Mouse (Mus musculus) cerebellum, adult 9-11 months (tissue): ENCODE measurements around the gene Nacc2.
A peak's percentile ranks its signal among the peaks of the same experiment; 100 is the strongest.

Experiments
- DNase-seq: peaks from one replicate; pipeline ENCODE4 v3.0.0; 2022

The Nacc2 gene

GRCm38 (mm10) chr2:26123079-26123648, at the start of gene Nacc2:
TSS of gene Nacc2 (minus strand) at chr2:26123220.
- peak; percentile 73 for DNase-seq

- DNase-seq, result no peak
Measured at GRCm38 (mm10) chr2:26172166-26172565, 49.1 kb upstream of the Nacc2 start.

DNA sequence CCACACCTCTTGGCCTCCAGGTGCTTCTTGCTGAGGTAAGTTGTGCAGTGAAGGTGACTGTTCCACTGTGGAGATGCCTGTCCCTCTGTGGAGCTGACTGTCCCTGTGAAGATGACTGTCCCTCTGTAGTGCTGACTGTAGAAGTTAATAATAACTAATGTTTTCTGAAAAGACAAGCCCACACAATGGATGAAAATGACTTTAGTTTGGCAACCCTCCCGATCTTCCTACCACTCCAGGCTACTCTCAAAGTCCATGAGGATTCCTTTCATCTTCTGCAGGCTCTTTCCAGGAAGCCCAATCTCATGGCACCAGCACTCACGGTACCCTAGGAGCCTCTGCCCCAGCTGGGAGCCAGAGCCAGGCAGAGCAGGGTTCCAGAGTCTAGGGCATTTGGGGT, 47.4 kb upstream of the Nacc2 start:
- DNase-seq, result no peak

DNA sequence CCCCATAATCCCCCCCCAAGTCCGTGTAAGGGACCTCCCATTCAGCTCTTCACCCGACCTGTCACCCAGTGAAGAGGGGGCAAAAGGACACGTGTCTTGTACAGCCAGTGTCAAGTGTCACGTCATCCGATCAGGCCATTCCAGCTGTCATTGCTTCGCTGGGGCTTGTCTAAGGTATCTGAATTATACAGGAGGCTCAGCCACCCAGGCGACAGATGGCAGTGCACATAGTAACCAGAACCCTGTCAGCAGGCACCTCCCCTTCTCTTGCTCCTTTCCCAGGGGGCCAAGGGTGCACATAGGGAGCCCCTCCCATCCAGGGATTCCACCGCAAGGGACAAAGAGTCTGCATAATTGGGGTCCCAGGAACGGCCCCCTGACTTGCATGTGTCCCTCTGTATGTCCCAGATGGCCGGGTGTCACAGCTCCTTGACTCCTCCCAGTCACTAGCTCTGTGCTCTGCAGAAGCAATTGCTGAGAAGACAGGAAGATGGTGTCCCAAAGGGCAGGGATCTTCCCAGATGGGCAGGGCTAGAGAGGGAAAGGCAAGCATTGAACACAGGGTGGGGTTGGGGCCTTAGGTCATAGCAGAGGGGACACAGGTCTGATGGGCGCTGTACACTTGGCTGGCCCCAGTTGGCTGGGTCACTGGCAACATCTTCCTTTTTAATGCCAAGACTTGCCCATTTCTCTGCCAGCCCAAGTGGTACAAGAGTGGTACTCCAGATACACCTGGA, 46.0 kb upstream of the Nacc2 start:
- DNase-seq, result no peak

DNA sequence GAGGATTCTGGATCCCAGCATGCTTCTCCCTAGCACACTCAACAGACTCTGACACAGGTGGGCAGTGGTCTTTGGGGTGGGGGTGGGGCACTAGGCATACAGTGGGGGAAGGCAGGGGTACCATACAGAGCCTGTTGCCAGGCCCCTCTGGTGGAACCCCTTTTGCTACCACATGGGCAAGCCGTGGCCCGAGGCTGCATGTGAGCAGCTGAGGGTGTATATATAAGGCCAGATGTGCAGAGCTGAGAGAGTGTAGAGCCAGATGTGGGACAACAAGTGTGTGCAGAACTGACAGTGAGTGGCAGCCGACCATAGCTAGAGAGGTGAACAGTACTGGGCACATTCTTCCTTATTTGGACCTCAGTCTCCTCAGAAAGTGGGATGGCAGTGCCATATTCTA, 43.9 kb upstream of the Nacc2 start:
- no peak for DNase-seq

- DNase-seq, result no peak
Measured at GRCm38 (mm10) chr2:26158064-26158463, 35.0 kb upstream of the Nacc2 start.

- no peak for DNase-seq
Measured at GRCm38 (mm10) chr2:26156191-26156977, 33.4 kb upstream of the Nacc2 start.

DNA sequence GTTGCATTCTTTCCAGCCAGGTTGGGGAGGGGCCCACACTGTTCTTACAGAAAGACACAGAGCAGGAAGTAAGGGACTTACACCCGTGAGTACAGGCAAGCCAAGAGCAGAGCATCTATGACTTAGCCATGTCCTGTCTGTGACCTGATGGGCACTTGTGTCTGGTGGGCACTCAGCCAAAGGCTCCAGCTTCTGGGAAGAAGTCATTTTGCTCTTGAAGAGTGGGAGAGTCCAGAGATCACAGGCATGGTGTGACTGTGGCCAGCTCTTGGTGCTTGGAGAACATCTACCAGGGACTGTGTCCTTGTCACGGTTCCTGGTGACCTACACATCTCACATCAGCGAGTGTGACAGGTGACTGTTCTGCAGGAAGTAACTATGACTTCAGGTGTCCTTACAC, 32.7 kb upstream of the Nacc2 start:
- DNase-seq, result no peak

DNA sequence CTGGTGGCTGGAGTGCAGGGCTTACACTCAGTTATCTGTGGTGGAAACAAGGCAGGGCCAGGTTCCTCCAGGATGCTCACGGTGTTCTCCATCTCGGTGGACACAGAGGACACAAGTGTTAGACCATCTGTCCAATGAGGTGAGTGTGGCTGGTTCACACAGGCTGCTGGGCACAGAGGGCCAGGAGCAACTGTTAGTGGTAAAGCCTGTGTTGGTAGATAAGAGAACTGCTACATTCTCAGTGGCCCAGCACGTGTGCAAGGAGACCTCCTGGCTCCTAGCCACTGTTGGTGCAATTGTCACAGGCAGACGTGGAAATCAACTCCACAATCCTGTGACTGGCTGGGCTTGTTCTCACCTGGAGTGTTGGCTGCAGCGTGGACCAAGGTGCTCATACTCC, 31.6 kb upstream of the Nacc2 start:
- no peak for DNase-seq

- DNase-seq, result peak; percentile 72
Measured at GRCm38 (mm10) chr2:26153909-26154340, 30.9 kb upstream of the Nacc2 start.

- peak; percentile 52 for DNase-seq
Measured at GRCm38 (mm10) chr2:26153295-26153694, 30.3 kb upstream of the Nacc2 start.

DNA sequence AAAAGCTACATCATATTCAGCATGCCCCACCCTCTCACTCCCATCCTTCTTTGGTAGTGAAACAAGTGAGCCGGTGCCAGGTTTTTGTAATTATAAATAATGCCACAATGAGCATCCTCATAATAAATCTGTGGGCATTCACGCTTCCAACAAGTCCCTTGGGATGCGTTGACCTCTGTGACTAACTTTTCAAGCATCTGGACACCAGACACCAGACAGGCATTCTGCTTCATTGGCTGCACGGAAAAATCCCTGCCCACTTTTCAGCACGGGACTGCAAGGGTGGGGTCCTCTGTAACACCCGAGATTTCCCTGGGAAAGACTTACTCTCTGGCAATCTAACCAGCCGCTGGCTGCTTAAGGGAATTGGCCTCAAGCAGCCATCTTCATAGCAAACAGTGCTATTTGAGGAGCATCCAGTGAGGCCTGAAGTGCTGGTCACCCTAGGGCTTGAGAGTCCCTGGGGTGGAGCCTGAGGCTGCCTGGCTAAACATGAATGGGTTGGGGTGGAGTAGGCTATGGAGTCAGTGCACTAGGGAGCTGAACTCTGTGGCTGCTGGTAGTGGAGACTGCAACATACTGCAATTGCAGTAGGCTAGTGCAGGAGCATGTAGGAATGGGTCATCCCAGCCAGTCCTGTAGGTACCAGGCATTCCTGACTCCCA, 24.8 kb upstream of the Nacc2 start:
- no peak for DNase-seq

- DNase-seq, result peak; percentile 91
Measured at GRCm38 (mm10) chr2:26146337-26147042, 23.5 kb upstream of the Nacc2 start.

DNA sequence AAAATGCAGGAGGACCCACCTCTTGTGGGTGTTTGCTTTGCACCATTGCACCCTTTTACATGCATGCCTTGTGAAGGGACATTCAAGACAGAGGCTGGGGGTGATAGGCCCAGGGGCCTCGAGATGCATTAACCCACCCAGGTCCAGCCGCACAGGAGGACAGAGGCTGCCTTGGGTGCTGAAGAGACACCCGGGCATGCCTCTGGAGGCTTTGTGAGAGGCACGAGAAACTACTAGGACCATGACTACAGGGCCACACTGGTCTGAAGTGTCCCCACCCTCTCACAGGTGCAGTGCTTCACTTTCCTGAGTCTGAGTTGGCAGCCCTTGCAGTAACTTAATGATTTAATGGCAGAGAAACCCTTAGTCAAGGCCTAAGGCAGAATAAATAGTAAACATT, 22.1 kb upstream of the Nacc2 start:
- no peak for DNase-seq

DNA sequence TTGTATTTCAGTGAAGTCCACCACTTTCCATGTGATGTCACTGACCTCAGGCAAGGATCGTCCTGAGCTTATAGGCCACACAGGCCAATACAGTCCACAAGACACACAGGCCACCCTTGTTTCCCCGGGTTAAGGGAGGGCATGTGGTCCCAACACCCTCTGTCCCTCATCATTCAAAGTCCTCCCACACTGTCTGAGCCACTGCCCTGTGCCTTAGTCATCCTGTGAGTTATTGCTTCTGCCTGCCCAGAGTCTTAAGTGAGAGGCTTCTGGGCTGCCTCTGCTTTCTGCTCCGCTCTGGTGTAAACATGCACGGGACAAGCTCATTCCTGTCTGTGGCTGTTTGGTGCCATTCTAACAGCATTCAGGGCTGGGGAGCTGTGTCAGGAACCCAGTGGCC, 21.3 kb upstream of the Nacc2 start:
- no peak for DNase-seq

GRCm38 (mm10) chr2:26143556-26143955, 20.5 kb upstream of the Nacc2 start:
- DNase-seq, result peak; percentile 93

DNA sequence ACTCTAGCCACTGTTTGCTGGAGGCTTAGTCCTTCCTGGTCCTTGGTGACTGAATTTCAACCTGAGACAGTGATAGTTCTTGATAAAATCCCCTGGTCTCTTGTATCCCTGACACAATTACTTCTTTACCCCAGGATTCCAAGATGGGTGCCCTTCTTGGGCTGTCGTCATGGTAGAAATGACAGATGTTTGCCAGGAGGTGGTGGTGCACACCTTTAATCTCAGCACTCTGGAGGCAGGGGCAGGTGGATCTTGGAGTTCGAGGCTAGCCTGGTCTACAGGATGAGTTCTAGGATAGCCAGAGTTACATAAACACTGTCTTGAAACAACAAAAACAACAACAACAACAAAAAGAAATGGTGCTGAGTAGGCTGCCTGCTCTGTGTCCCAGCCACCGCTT, 20.0 kb upstream of the Nacc2 start:
- peak; percentile 50 for DNase-seq

GRCm38 (mm10) chr2:26141893-26142635, 19.0 kb upstream of the Nacc2 start:
- peak; percentile 75 for DNase-seq

DNA sequence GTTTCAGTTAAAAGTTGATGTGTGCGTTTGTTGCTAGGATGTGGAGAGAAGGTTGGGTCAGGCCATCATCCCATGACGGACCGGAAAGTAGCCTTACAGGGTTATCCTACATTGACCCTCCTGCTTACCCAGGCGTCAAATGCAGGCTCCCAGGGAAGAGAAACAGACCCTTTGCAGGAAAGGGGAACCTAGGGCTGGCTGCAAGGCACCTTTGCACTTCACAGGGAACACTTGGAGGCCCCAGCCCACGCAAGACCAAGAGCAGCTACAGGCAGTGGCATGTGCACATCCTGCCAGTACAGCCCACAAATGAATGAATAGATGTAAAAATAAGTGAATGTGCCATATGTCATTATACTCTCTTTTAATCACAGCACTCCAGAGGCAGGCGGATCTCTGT, 17.9 kb upstream of the Nacc2 start:
- DNase-seq, result no peak

DNA sequence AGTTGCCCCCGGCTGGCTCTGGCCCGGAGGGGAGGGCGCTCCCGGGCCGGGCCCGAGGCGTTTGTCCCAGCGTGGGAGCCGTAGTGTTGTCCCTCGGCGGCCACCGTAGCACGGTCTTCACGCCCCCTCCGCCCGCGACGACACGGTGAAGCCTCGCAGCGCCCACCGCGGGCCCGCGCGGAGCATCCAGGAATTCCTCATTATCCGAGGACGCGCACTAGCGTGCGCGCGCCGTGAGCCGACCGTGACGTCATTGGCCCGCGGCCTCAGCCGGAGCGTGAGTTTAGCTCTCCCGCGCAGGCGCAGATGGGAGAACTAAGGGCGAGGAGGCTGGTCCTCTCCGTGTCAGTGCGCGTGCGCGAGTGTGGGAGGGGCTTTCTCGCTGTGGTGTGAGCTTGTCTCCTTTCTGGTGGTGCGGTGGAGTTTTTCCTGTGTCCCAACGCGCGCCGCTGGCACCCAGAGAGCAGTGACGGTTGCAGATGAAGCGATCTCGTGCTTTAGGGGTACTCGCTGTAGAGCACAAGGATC, 17.3 kb upstream of the Nacc2 start:
- peak; percentile 100 for DNase-seq

- DNase-seq, result no peak
Measured at GRCm38 (mm10) chr2:26139545-26140206, 16.7 kb upstream of the Nacc2 start.
